Mouse (Mus musculus) right cerebral cortex, postnatal 36 days (tissue): ENCODE results near the gene Pip4k2a.

Experiments used
- DNase-seq, 2 experiments: peaks; one replicate each; pipeline ENCODE4 v3.0.0; 2022; ENCODE audit warnings: low spot score in 2 of 2, mixed read lengths in 1 of 2

Pip4k2a gene

GRCm38 (mm10) chr2:18923806-18924595, 73.9 kb downstream of the Pip4k2a start:
- no peak for DNase-seq

GRCm38 (mm10) chr2:18923098-18923649, 74.8 kb downstream of the Pip4k2a start:
- DNase-seq, result no peak

- no peak for DNase-seq
These were observed 76.3 kb downstream of the Pip4k2a start for GRCm38 (mm10) chr2:18921570-18922180.

GRCm38 (mm10) chr2:18920461-18920877, 77.5 kb downstream of the Pip4k2a start:
- DNase-seq, result no peak

GRCm38 (mm10) chr2:18919797-18920354, 78.0 kb downstream of the Pip4k2a start:
- no peak for DNase-seq

GRCm38 (mm10) chr2:18917838-18918237, 80.1 kb downstream of the Pip4k2a start:
- no peak for DNase-seq

GRCm38 (mm10) chr2:18917380-18917750, 80.6 kb downstream of the Pip4k2a start:
- DNase-seq, result no peak

GRCm38 (mm10) chr2:18916615-18917379, 81.1 kb downstream of the Pip4k2a start:
- no peak for DNase-seq

GRCm38 (mm10) chr2:18916042-18916407, 81.9 kb downstream of the Pip4k2a start:
- DNase-seq, result no peak

GRCm38 (mm10) chr2:18915372-18916041, 82.4 kb downstream of the Pip4k2a start:
- DNase-seq, result no peak

- DNase-seq, result no peak
These were observed 83.2 kb downstream of the Pip4k2a start for GRCm38 (mm10) chr2:18914750-18915149.

- DNase-seq, result no peak
These were observed 84.3 kb downstream of the Pip4k2a start for GRCm38 (mm10) chr2:18913642-18914041.

GRCm38 (mm10) chr2:18911251-18911934, 86.5 kb downstream of the Pip4k2a start:
- peak in 1 of 2 experiments; percentile 30 for DNase-seq

- DNase-seq, result no peak
These were observed 87.7 kb downstream of the Pip4k2a start for GRCm38 (mm10) chr2:18910209-18910608.

GRCm38 (mm10) chr2:18909713-18910112, 88.2 kb downstream of the Pip4k2a start:
- no peak for DNase-seq

- no peak for DNase-seq
These were observed 90.7 kb downstream of the Pip4k2a start for GRCm38 (mm10) chr2:18907269-18907668.

GRCm38 (mm10) chr2:18906421-18907084, 91.4 kb downstream of the Pip4k2a start:
- DNase-seq, result peak in 1 of 2 experiments; percentile 25

- no peak for DNase-seq
These were observed 94.4 kb downstream of the Pip4k2a start for GRCm38 (mm10) chr2:18903301-18904068.

GRCm38 (mm10) chr2:18901133-18901532, 96.8 kb downstream of the Pip4k2a start:
- DNase-seq, result no peak
